8 mouse cellular contexts compared by ENCODE assay signal in genomic region chr6:29768791-29769441, GRCm38 (mm10). TPM values are rescaled to one million over a fixed set of nuclear protein-coding genes. Genes with fewer than 3 reads are reported as not detected.
DNase-seq lines count a peak whose midpoint lies in the region; ATAC-seq and TF ChIP-seq lines count a peak whose summit lies in the region.

No protein-coding gene starts in this region.

- H3K4me3 ChIP-seq in forebrain, embryonic 14.5 days (ENCODE audit: low read depth, low read length), result peak overlapping the region; percentile 76
- H3K4me3 ChIP-seq in liver, embryonic 14.5 days (ENCODE audit: insufficient read depth in 1 of 2, low read depth in 2 of 2, low read length in 2 of 2), result peak overlapping the region; percentile 79 to 98

- H3K9ac ChIP-seq in forebrain, embryonic 14.5 days (ENCODE audit: low read length), result peak overlapping the region; percentile 81
- H3K9ac ChIP-seq in liver, embryonic 14.5 days (replicated peaks), result peak overlapping the region; percentile 89

- peak overlapping the region; percentile 91 for H3K27ac ChIP-seq in forebrain, embryonic 14.5 days (ENCODE audit: low read depth, low read length)
- peak overlapping the region; percentile 56 for H3K27ac ChIP-seq in liver, embryonic 14.5 days

- TF ChIP-seq EP300 in liver, embryonic 14.5 days (IDR thresholded peaks at IDR 0.05; ENCODE audit: low read depth), result no peak

- DNase-seq in ovary, postnatal 36 days (ENCODE audit: low spot score), result peak; percentile 56
- DNase-seq in ovary, adult 18-20 months (ENCODE audit: low spot score), result no peak
- DNase-seq in adrenal gland, postnatal 14 days, result peak; percentile 64
- peak; percentile 51 for DNase-seq in forebrain, embryonic 14.5 days (ENCODE audit: low spot score)
- peak in 1 of 3 experiments; percentile 24 for DNase-seq in liver, embryonic 14.5 days (ENCODE audit: low read depth in 3 of 3, low spot score in 3 of 3)
- peak; percentile 21 to 27 for DNase-seq in natural killer cell, adult 2 months (ENCODE audit: low spot score in 2 of 2)
- DNase-seq in ovary, postnatal 14 days (ENCODE audit: low spot score), result no peak

- H3K9me3 ChIP-seq in forebrain, embryonic 14.5 days (replicated peaks; ENCODE audit: control insufficient read depth, low read length), result no peaks in the 10 kb centered on the region
- H3K9me3 ChIP-seq in liver, embryonic 14.5 days (ENCODE audit: control insufficient read depth, low read length), result no peaks in the 10 kb centered on the region

- under 1% methylated on average over 31 of the region's 50 CpGs for WGBS in forebrain, embryonic 14.5 days
- WGBS in liver, embryonic 14.5 days (ENCODE audit: insufficient replicate concordance), result under 1% methylated on average over 50 of the region's 50 CpGs

- no peak for TF ChIP-seq CTCF in liver, embryonic 14.5 days (IDR thresholded peaks at IDR 0.05; ENCODE audit: low read depth)

- peak; percentile 28; the same call in 1 of the 2 replicates for ATAC-seq in forebrain, embryonic 14.5 days
- ATAC-seq in inflammation-experienced regulatory T-cells, adult 6 months, result peak; percentile 31
- ATAC-seq in liver, embryonic 14.5 days (ENCODE audit: insufficient read depth), result peak; percentile 66

- no peaks in the 10 kb centered on the region for H3K27me3 ChIP-seq in forebrain, embryonic 14.5 days (replicated peaks; ENCODE audit: control insufficient read depth, insufficient read depth, low read length)
- no peaks in the 10 kb centered on the region for H3K27me3 ChIP-seq in liver, embryonic 14.5 days (ENCODE audit: control insufficient read depth, insufficient read depth, low read length)

- peaks cover 8% of the 10 kb centered on the region; the same call in 1 of the 2 replicates for H3K4me1 ChIP-seq in forebrain, embryonic 14.5 days (ENCODE audit: control insufficient read depth, insufficient read depth, low read length)
- peaks cover 3 to 7% of the 10 kb centered on the region in 2 experiments for H3K4me1 ChIP-seq in liver, embryonic 14.5 days (replicated peaks; ENCODE audit: control insufficient read depth in 2 of 2, insufficient read depth in 2 of 2, low read length in 1 of 2)

- peak overlapping the region; percentile 68 for H3K4me2 ChIP-seq in forebrain, embryonic 14.5 days (ENCODE audit: low read length)
- H3K4me2 ChIP-seq in liver, embryonic 14.5 days (ENCODE audit: low read depth), result peak overlapping the region; percentile 99

- H3K36me3 ChIP-seq in forebrain, embryonic 14.5 days (ENCODE audit: control insufficient read depth, insufficient read depth, low read length), result no peaks in the 10 kb centered on the region
- H3K36me3 ChIP-seq in liver, embryonic 14.5 days (replicated peaks; ENCODE audit: control insufficient read depth, insufficient read depth, low read depth), result no peaks in the 10 kb centered on the region

RNA-seq across cellular contexts. Expression of gene Ahcyl2, which starts 1.1 kb away (rescaled TPM):
- 102 and 103 TPM in 2 replicates for total RNA-seq in adrenal gland, postnatal 14 days (2021)
- 8.6 and 11.5 TPM in 2 replicates for polyA plus RNA-seq in forebrain, embryonic 14.5 days (2014; fragmentation: Nextera tagmentation; extraction: Ambion mirVana)
- 10 to 100 TPM; 28.9 to 79.9 (median 60.8) TPM for polyA plus RNA-seq in inflammation-experienced regulatory T-cells, adult 6 months (2017; shearing (Covaris generic))
- polyA plus RNA-seq in liver, embryonic 14.5 days (2012; rRNA removed), result 3.5 and 4.2 TPM in 2 replicates
- 3.2 and 3.9 TPM in 2 replicates for polyA plus RNA-seq in liver, embryonic 14.5 days (2014; fragmentation: Nextera tagmentation; extraction: Ambion mirVana)

RNA-seq across cellular contexts. Expression of gene Smo, which starts 33.6 kb away (rescaled TPM):
- 43.9 and 45.0 TPM in 2 replicates for total RNA-seq in adrenal gland, postnatal 14 days (2021)
- 9.7 and 10.4 TPM in 2 replicates for polyA plus RNA-seq in forebrain, embryonic 14.5 days (2014; fragmentation: Nextera tagmentation; extraction: Ambion mirVana)
- not detected for polyA plus RNA-seq in inflammation-experienced regulatory T-cells, adult 6 months (2017; shearing (Covaris generic))
- polyA plus RNA-seq in liver, embryonic 14.5 days (2012; rRNA removed), result 5.0 and 5.5 TPM in 2 replicates
- 2.2 and 2.6 TPM in 2 replicates for polyA plus RNA-seq in liver, embryonic 14.5 days (2014; fragmentation: Nextera tagmentation; extraction: Ambion mirVana)

Comparison
In these comparisons a context has a peak if more than half of its experiments do, and no peak if none do; other contexts are left out.
1. DNase-seq: peak in ovary, postnatal 36 days (single experiment), adrenal gland, postnatal 14 days (single experiment), forebrain, embryonic 14.5 days (single experiment) and natural killer cell, adult 2 months (2 of 2); none in ovary, adult 18-20 months (single experiment) and ovary, postnatal 14 days (single experiment).
2. Peak in every context shown above with its lines, with median percentiles within 50 percentile points of each other: ATAC-seq.